Mouse (Mus musculus) liver, embryonic 15.5 days (tissue): ENCODE measurements around the gene Ep400. TPM values are rescaled to one million over a fixed set of nuclear protein-coding genes. Genes with fewer than 3 reads are reported as not detected.
"Not testable (repeated sequence)": the region's sequence is repeated elsewhere in the genome, so short reads cannot be mapped to it uniquely, and the experiment has no call there.

Experiments
- ATAC-seq: fragments of 200-750 bp; cut with Nextera tagmentation; 2 replicates; pipeline ENCODE4 v1.8.0; 2017; ENCODE audit warnings: moderate number of reproducible peaks, mild to moderate bottlenecking, moderate library complexity; ENCODE audit not compliant: insufficient read depth
- H3K27ac ChIP-seq: fragments of 300-500 bp; sonication (generic); replicated peaks from 2 replicates; pipeline ENCODE4 v1.5.1; 2015; ENCODE audit warnings: mild to moderate bottlenecking, inconsistent platforms
- H3K27me3 ChIP-seq: fragments of 300-500 bp; sonication (generic); 2 replicates; pipeline ENCODE4 v1.6.1; 2015; ENCODE audit warnings: mild to moderate bottlenecking, inconsistent platforms
- H3K36me3 ChIP-seq: fragments of 300-500 bp; sonication (generic); replicated peaks from 2 replicates; pipeline ENCODE4 v1.6.1; 2015; ENCODE audit warnings: moderate library complexity, mild to moderate bottlenecking, inconsistent platforms
- H3K4me1 ChIP-seq: fragments of 300-500 bp; sonication (generic); replicated peaks from 2 replicates; pipeline ENCODE4 v1.6.1; 2015; ENCODE audit warnings: inconsistent platforms
- H3K4me2 ChIP-seq: fragments of 300-500 bp; sonication (generic); 2 replicates; pipeline ENCODE4 v1.6.1; 2015; ENCODE audit warnings: moderate library complexity, mild to moderate bottlenecking, inconsistent platforms
- H3K4me3 ChIP-seq: fragments of 300-500 bp; sonication (generic); replicated peaks from 2 replicates; pipeline ENCODE4 v1.5.1; 2015; ENCODE audit warnings: mild to moderate bottlenecking, inconsistent platforms
- H3K9ac ChIP-seq: fragments of 300-500 bp; sonication (generic); 2 replicates; pipeline ENCODE4 v1.6.1; 2015; ENCODE audit warnings: moderate library complexity, mild to moderate bottlenecking, inconsistent platforms
- H3K9me3 ChIP-seq: fragments of 300-500 bp; sonication (generic); replicated peaks from 2 replicates; pipeline ENCODE4 v1.6.1; 2016; ENCODE audit warnings: inconsistent platforms
- WGBS: fragments of 180-500 bp; shearing (Covaris S2); methylation state at CpG from one replicate; pipeline ENCODE4 v1.1.7; 2015; ENCODE audit warnings: mixed read lengths; ENCODE audit not compliant: insufficient replicate concordance; 5-methylcytosine and 5-hydroxymethylcytosine counted together
- polyA plus RNA-seq: library from polyadenylated mRNA; unstranded; fragments of >200 nt; fragmentation: Nextera tagmentation; extraction: Ambion mirVana; gene quantifications from 2 replicates; pipeline ENCODE4 v1.2.1, GENCODE M21; 2015

Gene Ep400
- polyA plus RNA-seq, 1 experiment from 2014 or later = 20.0 TPM

GRCm38 (mm10) chr5:110779276-110779997 is 8.9 kb upstream of the Ep400 start:
- no peaks in the 10 kb centered on the region for H3K27me3 ChIP-seq
- peaks cover 51% of the 10 kb centered on the region for H3K36me3 ChIP-seq
- no peak for ATAC-seq
- 11% methylated on average over 15 of the region's 15 CpGs for WGBS
- peak overlapping the region; percentile 76 for H3K9ac ChIP-seq
- peak overlapping the region; percentile 76 for H3K4me3 ChIP-seq
- peak overlapping the region; percentile 100 for H3K4me2 ChIP-seq
- H3K27ac ChIP-seq = peak overlapping the region; percentile 89
- peaks cover 65% of the 10 kb centered on the region for H3K4me1 ChIP-seq
- H3K9me3 ChIP-seq = no peaks in the 10 kb centered on the region

- WGBS = 86% methylated on average over 12 of the region's 12 CpGs
- peaks cover 56% of the 10 kb centered on the region for H3K36me3 ChIP-seq
Observed at GRCm38 (mm10) chr5:110778263-110778662, 7.7 kb upstream of the Ep400 start.

GRCm38 (mm10) chr5:110776141-110776540 is 5.6 kb upstream of the Ep400 start:
- Histone ChIP-seq H3K9me3 (no peaks in the 10 kb centered on the region), H3K4me1 (peaks cover 42% of the 10 kb centered on the region), H3K27me3 (no peaks in the 10 kb centered on the region), H3K9ac (no peak overlapping the region), H3K4me2 (no peak overlapping the region), H3K4me3 (no peak overlapping the region), H3K36me3 (peaks cover 70% of the 10 kb centered on the region), H3K27ac (no peak overlapping the region)
- ATAC-seq = no peak
- 71% methylated on average over 2 of the region's 2 CpGs for WGBS

More at GRCm38 (mm10) chr5:110778263-110778662, 7.7 kb upstream of the Ep400 start:
- no peak overlapping the region for H3K27ac ChIP-seq
- H3K4me2 ChIP-seq = peak overlapping the region; percentile 100; the same call in 1 of the 2 replicates
- ATAC-seq = no peak
- no peaks in the 10 kb centered on the region for H3K9me3 ChIP-seq
- peaks cover 58% of the 10 kb centered on the region for H3K4me1 ChIP-seq
- H3K27me3 ChIP-seq = no peaks in the 10 kb centered on the region
- peak overlapping the region; percentile 18; the same call in 1 of the 2 replicates for H3K9ac ChIP-seq
- H3K4me3 ChIP-seq = no peak overlapping the region

GRCm38 (mm10) chr5:110774511-110774910 is 4.0 kb upstream of the Ep400 start:
- peaks cover 30% of the 10 kb centered on the region for H3K4me1 ChIP-seq
- peaks cover 70% of the 10 kb centered on the region for H3K36me3 ChIP-seq
- H3K27ac ChIP-seq = no peak overlapping the region
- no peaks in the 10 kb centered on the region for H3K27me3 ChIP-seq
- no peak overlapping the region for H3K4me2 ChIP-seq
- ATAC-seq = no peak
- no peak overlapping the region for H3K4me3 ChIP-seq
- no peaks in the 10 kb centered on the region for H3K9me3 ChIP-seq
- no peak overlapping the region for H3K9ac ChIP-seq
- WGBS = 87% methylated on average over 11 of the region's 11 CpGs

- H3K9ac ChIP-seq, ATAC-seq, H3K4me2 ChIP-seq, H3K27me3 ChIP-seq, H3K27ac ChIP-seq, H3K4me3 ChIP-seq, H3K9me3 ChIP-seq: not testable (repeated sequence)
- Histone ChIP-seq H3K36me3 (peaks cover 60% of the 10 kb centered on the region), H3K4me1 (peaks cover 29% of the 10 kb centered on the region)
- 81% methylated on average over 10 of the region's 10 CpGs for WGBS
Observed at GRCm38 (mm10) chr5:110772945-110773344, 2.4 kb upstream of the Ep400 start.

GRCm38 (mm10) chr5:110770031-110770445 is 479 bp downstream of the Ep400 start:
- peak overlapping the region; percentile 98 for H3K27ac ChIP-seq
- H3K4me2 ChIP-seq = peak overlapping the region; percentile 72
- no peaks in the 10 kb centered on the region for H3K9me3 ChIP-seq
- H3K27me3 ChIP-seq = no peaks in the 10 kb centered on the region
- under 1% methylated on average over 58 of the region's 58 CpGs for WGBS
- H3K4me3 ChIP-seq = peak overlapping the region; percentile 95
- ATAC-seq = peak; percentile 46
- H3K36me3 ChIP-seq = peaks cover 38% of the 10 kb centered on the region
- H3K9ac ChIP-seq = peak overlapping the region; percentile 94
- H3K4me1 ChIP-seq = peaks cover 40% of the 10 kb centered on the region

- peak overlapping the region; percentile 95 for H3K4me3 ChIP-seq
- no peak for ATAC-seq
- peak overlapping the region; percentile 98 for H3K27ac ChIP-seq
- H3K4me2 ChIP-seq = peak overlapping the region; percentile 72
- H3K9ac ChIP-seq = peak overlapping the region; percentile 94
- no peaks in the 10 kb centered on the region for H3K27me3 ChIP-seq
- no peaks in the 10 kb centered on the region for H3K9me3 ChIP-seq
- peaks cover 31% of the 10 kb centered on the region for H3K36me3 ChIP-seq
- H3K4me1 ChIP-seq = peaks cover 46% of the 10 kb centered on the region
- WGBS = 34% methylated on average over 4 of the region's 4 CpGs
Observed at GRCm38 (mm10) chr5:110769272-110769671, 1.2 kb downstream of the Ep400 start.

- no peak overlapping the region for H3K27ac ChIP-seq
- no peaks in the 10 kb centered on the region for H3K9me3 ChIP-seq
- H3K4me1 ChIP-seq = peaks cover 61% of the 10 kb centered on the region
- H3K27me3 ChIP-seq = no peaks in the 10 kb centered on the region
- peaks cover 8% of the 10 kb centered on the region; the same call in 1 of the 2 replicates for H3K36me3 ChIP-seq
- H3K9ac ChIP-seq = no peak overlapping the region
- WGBS = 81% methylated on average over 8 of the region's 8 CpGs
- no peak overlapping the region for H3K4me3 ChIP-seq
- ATAC-seq = no peak
- no peak overlapping the region for H3K4me2 ChIP-seq
Observed at GRCm38 (mm10) chr5:110763890-110764289, 6.6 kb downstream of the Ep400 start.

- H3K36me3 ChIP-seq = peaks cover 37% of the 10 kb centered on the region
- H3K27me3 ChIP-seq = no peaks in the 10 kb centered on the region
- H3K9ac ChIP-seq = no peak overlapping the region
- no peak overlapping the region for H3K4me3 ChIP-seq
- no peaks in the 10 kb centered on the region for H3K4me1 ChIP-seq
- H3K27ac ChIP-seq = no peak overlapping the region
- WGBS = 53% methylated on average over 1 of the region's 1 CpGs
- H3K9me3 ChIP-seq = no peaks in the 10 kb centered on the region
- ATAC-seq = no peak
- no peak overlapping the region for H3K4me2 ChIP-seq
Observed at GRCm38 (mm10) chr5:110745021-110745420, 25.5 kb downstream of the Ep400 start.

GRCm38 (mm10) chr5:110739496-110740275 is 30.8 kb downstream of the Ep400 start:
- ATAC-seq = no peak
- no peak overlapping the region for H3K9ac ChIP-seq
- no peak overlapping the region for H3K4me3 ChIP-seq
- H3K9me3 ChIP-seq = no peaks in the 10 kb centered on the region
- no peak overlapping the region for H3K4me2 ChIP-seq
- peaks cover 69% of the 10 kb centered on the region for H3K36me3 ChIP-seq
- no peak overlapping the region for H3K27ac ChIP-seq
- no peaks in the 10 kb centered on the region for H3K4me1 ChIP-seq
- no peaks in the 10 kb centered on the region for H3K27me3 ChIP-seq
- WGBS = 65% methylated on average over 7 of the region's 7 CpGs

- WGBS = 75% methylated on average over 1 of the region's 1 CpGs
- no peak for ATAC-seq
- H3K27me3 ChIP-seq = no peaks in the 10 kb centered on the region
- no peak overlapping the region for H3K27ac ChIP-seq
- H3K4me1 ChIP-seq = no peaks in the 10 kb centered on the region
- H3K9ac ChIP-seq = no peak overlapping the region
- H3K36me3 ChIP-seq = peaks cover 92% of the 10 kb centered on the region
- H3K4me3 ChIP-seq = no peak overlapping the region
- no peaks in the 10 kb centered on the region for H3K9me3 ChIP-seq
- H3K4me2 ChIP-seq = no peak overlapping the region
Observed at GRCm38 (mm10) chr5:110735606-110736005, 34.9 kb downstream of the Ep400 start.
